Mouse (Mus musculus) kidney, adult 2 months (tissue): Measurements from ENCODE around the gene Scrn2.

Experiments
- CTCF ChIP-seq: fragments of 200-500 bp; conservative IDR thresholded peaks from 2 replicates; pipeline ENCODE4 v1.5.1; 2011; ENCODE audit warnings: low read depth, mild to moderate bottlenecking, control low read depth, low read length, moderate library complexity, mixed read lengths; ENCODE audit not compliant: insufficient read depth, insufficient read length
- POLR2A ChIP-seq: fragments of 200-500 bp; IDR thresholded peaks from one replicate; pipeline ENCODE4 v1.6.1; 2011; ENCODE audit warnings: low read depth, low read length, control low read depth

- TF ChIP-seq POLR2A, result no peak
- no peak for TF ChIP-seq CTCF
Measured at GRCm38 (mm10) chr11:97003170-97003569, 26.6 kb upstream of the Scrn2 start.
